Mouse (Mus musculus) liver (tissue): ENCODE measurements around the gene Sema4g.

Experiments used
- DNase-seq: peaks from one replicate; pipeline ENCODE4 v3.0.0-alpha.2; 2020; ENCODE audit warnings: mixed read lengths

The Sema4g gene

GRCm38 (mm10) chr19:44988831-44989566 lies at the start of gene Sema4g:
TSS of gene Sema4g (plus strand) at chr19:44989101.
- peak; percentile 51 for DNase-seq

DNA sequence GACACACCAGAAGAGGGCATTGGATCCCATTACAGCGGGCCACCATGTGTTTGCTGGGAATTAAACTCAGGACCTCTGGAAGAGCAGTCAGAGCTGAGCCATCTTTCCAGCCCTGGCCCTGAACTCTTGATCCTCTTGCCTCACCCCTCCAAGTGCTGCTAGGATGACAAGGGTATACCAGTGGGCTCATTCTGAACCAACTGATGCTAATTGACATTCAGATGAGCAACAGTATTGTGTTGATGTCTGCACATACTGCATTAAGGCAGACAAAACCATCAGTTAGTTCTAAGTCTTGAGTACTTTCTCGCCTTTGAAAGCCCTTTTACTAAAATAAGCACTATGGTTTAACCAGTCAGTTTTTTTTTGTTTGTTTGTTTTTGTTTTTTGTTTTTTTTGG lies 29.3 kb upstream of the Sema4g start:
- DNase-seq, result no peak

- no peak for DNase-seq
Observed at GRCm38 (mm10) chr19:44965978-44966377, 22.9 kb upstream of the Sema4g start.

- no peak for DNase-seq
Observed at GRCm38 (mm10) chr19:44968329-44968728, 20.6 kb upstream of the Sema4g start.

- no peak for DNase-seq
Observed at GRCm38 (mm10) chr19:44976636-44977035, 12.3 kb upstream of the Sema4g start.

- no peak for DNase-seq
Observed at GRCm38 (mm10) chr19:44977148-44977547, 11.8 kb upstream of the Sema4g start.

DNA sequence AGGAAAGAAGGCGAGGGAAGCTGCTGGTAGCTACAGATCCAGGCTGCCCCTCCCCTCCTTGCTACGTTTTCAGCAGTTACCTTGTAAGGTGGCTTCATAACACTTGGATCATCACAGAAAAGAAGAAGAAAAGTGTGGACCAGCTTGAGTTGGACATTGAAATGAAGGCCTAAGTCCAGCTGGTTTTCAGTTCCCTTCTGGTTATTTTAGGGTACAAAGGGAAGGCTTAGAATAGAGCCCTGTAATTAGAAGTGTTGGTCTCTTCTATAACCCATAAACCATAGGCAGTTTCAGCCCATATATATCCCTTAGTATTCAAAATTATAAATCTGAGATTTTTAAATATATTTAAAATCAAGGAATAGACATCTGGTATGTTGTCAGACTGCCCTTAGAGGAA lies 8.1 kb upstream of the Sema4g start:
- no peak for DNase-seq

DNA sequence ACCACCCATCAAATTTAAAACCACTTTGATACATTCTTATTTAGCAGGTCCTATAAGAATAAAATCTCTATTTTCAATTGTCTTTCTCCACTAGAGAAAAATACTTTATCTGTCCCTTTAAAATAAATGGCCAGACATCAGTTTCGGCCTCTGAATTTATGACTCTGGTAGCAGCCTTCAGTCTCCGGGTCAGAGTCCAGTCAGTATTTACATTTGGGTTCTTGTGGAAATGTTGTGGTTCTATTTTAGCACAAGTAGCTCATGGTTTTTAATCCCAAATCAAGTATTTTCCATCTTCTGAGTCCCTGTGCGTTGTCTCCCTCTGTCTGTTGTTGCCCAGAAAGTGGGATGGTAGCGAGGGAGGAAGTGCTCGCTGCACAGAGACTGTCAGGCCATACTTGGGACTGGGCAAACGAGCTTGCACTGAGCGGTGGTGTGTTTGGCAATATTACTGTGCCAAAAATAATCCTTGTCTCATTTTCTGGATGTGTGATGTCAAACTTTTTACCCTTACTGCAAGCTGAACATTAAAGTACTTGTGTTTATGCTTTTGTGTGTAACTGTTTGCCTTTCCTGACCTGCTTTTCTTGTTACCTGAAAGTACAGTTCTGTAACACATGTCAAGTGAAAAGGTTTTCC lies 6.3 kb upstream of the Sema4g start:
- DNase-seq, result no peak

DNA sequence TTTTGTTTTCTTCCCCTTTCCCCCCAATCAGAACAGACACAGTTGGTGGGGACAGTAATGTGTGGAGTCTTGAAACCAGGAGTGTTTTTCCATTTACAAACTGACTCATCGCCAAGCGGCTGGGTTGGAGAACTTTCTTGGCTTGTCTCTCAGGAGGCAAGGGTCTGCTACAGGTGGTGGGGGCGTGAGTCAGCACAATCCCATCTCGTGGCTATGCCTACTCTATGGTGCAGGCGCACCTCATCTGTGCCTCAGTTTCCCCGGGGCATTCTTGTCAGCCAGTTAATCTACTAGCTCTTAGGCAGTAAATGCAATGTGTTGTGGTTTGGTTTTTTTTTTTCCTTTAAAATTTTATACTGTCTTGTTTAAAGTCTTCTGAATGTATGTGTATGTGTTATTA lies 5.5 kb upstream of the Sema4g start:
- DNase-seq, result no peak

- DNase-seq, result no peak
Observed at GRCm38 (mm10) chr19:44984420-44984819, 4.5 kb upstream of the Sema4g start.

- DNase-seq, result no peak
Observed at GRCm38 (mm10) chr19:44985159-44985988, 3.5 kb upstream of the Sema4g start.

DNA sequence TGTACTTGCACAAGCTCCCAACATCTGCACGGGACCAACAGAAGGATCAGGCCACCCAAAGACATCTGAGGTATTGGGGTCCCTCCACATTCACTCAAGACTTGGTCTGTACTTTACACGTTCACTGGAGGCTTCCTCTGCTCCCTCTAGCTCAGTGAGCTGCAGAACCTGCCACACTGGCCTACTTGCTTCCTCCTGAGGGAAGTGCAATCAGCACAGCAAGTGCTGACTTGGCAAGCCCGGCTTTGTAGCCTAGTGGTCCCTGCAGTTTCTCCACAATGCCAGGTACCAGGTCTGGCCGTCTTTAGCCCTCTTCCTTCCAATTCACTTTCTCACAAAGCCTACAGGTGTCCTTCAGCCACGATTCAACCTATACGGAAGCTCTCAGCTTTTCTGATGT lies 1.9 kb upstream of the Sema4g start:
- DNase-seq, result no peak

DNA sequence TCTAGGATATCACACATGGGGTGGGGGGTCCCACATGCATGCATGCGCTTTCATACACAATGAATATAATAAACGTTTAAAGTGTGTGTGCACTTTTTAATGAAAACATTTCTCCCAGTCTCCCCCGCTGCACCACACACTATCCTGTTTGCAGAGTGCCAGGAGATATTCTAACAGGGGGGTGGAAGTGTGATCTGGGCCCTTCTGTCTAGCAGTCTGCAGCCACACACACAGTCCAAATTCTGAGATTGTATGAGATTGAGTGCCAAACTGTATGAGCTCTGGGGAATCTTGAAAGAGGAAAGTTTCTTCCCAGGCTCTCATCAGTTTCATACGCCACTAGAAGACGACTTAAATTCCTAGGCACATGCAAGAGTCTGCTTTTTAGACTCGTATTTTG lies 1.1 kb upstream of the Sema4g start:
- no peak for DNase-seq

DNA sequence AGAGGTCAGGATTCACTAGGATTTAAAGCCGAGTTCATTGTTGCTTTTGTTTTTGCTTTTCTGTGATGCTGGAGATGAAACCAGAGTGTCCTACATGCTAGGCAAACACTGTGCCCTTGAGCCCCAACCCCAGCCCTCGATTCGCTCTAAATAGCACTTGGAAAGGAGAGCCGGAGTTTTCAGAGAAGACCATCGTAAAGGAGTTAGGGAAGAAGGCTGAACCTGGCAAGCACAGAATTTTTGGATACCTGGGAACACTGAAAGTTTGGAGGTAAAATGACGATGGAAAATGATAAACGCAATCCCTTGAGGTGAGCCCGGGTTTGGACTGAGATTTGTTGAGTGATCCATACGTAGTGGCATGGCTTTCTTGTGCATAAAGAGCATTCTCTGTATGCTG lies 580 bp upstream of the Sema4g start:
- no peak for DNase-seq

DNA sequence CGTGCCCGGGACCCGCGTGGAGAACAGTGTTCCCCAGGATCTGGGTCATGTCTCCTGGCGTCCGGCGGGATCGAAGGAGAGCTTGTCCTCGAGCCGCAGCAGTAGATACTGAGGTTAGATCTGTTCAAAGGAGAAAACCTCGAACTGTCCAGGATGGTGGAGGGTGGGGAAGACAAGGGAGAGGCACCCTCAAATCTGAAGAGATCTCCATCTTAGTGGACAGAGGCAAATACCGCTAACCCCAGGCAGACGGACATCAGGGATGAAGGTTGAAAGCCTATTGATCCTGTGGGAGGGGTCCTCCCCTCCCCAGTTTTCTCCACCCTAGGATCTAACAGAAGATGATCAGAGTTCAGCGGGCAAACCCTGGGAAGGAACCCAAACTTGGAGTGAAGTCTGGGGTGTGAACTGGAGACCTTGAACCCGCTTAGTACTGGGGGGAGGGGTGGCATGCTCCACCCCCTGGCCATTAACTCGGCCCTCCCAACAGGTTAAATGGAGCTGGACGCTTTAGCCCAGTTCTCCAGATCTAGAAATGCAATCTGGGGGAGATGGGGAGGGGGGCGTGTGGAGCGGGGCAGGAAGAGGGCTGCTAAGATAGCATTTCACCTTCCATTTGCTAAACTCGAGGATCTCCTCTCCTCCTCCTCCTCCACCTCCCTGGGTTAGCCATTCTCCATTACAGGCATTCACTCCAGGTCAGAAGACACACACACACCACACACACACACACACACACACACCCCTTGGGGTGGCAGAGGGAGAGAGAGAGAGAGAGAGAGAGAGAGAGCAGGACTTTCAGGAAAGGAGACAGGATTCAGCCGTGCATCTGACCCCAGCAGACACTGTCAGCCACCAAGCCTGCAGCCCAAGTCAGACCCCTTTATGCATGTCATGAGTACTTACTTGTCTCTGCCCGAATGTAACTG lies 930 bp downstream of the Sema4g start:
- peak; percentile 33 for DNase-seq

DNA sequence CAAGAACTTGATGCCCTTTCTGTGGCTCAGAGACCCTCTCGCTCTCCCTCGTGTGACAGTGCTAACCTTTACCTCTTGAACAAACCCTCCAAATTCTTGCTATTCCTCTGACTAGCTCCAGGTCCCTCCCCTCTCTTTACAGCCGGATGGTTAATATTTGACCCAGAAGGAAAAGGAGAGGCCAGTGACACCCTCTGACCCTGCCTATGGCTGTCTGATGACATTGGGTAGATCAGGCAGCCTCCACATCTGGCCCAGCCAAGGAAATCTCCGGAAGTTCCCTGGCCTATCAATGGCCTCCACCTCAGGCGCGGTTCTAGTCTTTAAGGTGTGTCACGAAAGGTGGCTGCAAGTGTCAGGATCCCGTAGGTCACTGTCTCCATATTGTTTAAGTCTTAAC lies 2.1 kb downstream of the Sema4g start:
- DNase-seq, result no peak

DNA sequence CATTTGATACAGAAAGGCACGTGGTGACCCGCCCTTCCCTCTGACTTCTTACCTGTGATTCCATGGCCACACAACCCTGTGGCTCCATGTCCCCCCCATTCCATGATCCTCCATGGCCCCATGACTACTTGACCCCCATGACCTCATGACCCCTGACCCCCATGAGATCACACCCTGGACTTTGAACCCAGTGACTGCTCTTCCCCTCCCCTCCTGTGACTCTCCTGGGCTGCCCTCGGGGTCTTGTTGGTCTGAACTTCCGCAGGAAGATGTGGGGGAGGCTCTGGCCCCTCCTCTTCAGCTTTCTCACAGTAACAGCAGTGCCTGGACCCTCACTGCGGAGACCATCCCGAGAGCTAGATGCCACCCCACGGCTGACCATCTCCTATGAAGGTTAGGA lies 3.3 kb downstream of the Sema4g start:
- DNase-seq, result no peak

DNA sequence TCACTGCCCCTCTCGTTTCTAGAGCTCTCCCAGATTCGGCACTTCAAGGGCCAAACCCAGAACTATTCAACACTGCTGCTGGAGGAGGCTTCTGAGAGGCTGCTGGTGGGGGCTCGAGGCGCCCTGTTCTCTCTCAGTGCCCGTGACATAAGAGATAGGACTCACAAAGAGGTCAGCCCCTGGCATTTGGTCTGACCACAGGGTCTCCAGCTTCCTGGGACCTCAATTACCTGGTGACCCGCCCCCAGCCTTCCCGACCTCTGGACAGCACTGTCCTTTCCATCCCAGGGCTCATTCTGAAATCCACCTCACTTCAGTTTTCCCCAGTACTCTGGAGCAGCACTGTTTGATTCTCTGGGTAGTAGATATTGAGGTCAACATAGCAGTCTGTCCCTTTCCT lies 3.8 kb downstream of the Sema4g start:
- no peak for DNase-seq

GRCm38 (mm10) chr19:44997786-44998185 lies 8.9 kb downstream of the Sema4g start:
- DNase-seq, result no peak

- DNase-seq, result no peak
Observed at GRCm38 (mm10) chr19:44999647-45000046, 10.7 kb downstream of the Sema4g start.

- no peak for DNase-seq
Observed at GRCm38 (mm10) chr19:45002301-45002700, 13.4 kb downstream of the Sema4g start.

DNA sequence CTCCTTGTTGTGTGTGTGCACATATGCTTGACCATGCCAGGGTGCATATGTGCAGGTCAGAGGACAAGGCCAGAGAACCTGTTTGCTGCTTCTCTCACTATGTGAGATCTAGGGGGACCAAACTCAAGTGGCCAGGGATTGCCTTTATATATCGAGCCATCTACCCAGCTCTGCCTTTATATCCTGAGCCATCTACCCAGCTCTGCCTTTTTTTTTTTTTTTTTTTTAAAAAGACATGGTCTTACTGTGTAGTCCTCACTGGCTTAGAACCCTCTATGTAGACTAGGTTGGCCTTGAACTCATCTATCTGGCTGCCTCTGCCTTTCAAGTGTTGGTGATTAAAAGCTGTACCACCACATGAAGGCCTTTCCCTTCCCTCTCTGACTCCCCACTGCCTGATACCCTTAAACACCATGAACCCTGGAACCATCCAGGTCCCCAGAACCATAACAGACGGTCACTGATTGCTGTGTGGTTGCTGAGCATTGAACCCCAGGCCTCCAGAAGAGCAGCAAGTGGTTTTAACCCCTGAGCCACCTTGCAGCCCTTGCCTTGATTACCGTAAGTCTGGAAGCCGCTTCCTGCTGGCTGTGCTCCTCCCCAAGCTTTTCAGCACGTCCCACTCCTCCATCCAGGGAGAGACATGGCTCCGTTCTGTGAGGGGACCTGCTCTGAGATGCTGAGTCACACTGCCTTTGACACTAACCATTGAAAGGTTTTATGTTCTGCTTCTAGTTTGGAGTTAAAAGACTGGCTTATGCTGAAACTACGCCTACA lies 15.0 kb downstream of the Sema4g start:
- no peak for DNase-seq
